Comparison of ENCODE assay signal across 19 mouse cellular contexts in genomic region chr19:44849465-44849864, GRCm38 (mm10).
A peak's percentile ranks its signal among the peaks of the same experiment; 100 is the strongest.
DNase-seq lines count a peak whose midpoint lies in the region; ATAC-seq and TF ChIP-seq lines count a peak whose summit lies in the region.
"Had no signal": no experiment of that assay in that cellular context is flagged by ENCODE, and none has a peak within 500 bp of the region (broad histone marks: within the 10 kb centered on the region; RNA-seq: fewer than 3 reads in every experiment).

No protein-coding gene starts in this region.

- TF ChIP-seq CTCF in intestine, postnatal 0 days (IDR thresholded peaks at IDR 0.05; ENCODE audit: low read depth): no peak

- DNase-seq in heart, embryonic 10.5 days (ENCODE audit: low spot score): peak; percentile 53
- no peak for DNase-seq in heart, postnatal 10 days
- DNase-seq in intestine, embryonic 14.5 days (ENCODE audit: low spot score): peak; percentile 3
- peak; percentile 44 to 62 for DNase-seq in kidney, postnatal 4 days
- no peak for DNase-seq in kidney, postnatal 36 days
- peak; percentile 47 for DNase-seq in retina, postnatal 1 day
- DNase-seq: adrenal gland, postnatal 10 days; cerebellum, adult 11 months; cerebellum, adult 8-10 months; cerebellum, postnatal 14 days; embryo, embryonic 11 days; gastrocnemius, postnatal 36 days; heart, adult 18-20 months; heart, postnatal 36 days had no signal

- H3K4me1 ChIP-seq in heart, embryonic 10.5 days: 0 out of 2 replicates have a peak, but pooled peaks cover 3% of the 10 kb centered on the region
- no peaks in the 10 kb centered on the region for H3K4me1 ChIP-seq in intestine, embryonic 14.5 days (replicated peaks; ENCODE audit: control insufficient read depth, insufficient read depth, low read length)
- H3K4me1 ChIP-seq in intestine, postnatal 0 days (replicated peaks; ENCODE audit: control insufficient read depth, insufficient read depth, low read length): no peaks in the 10 kb centered on the region
- H3K4me1 ChIP-seq: embryonic facial prominence, embryonic 12.5 days; forebrain, embryonic 15.5 days; heart, embryonic 12.5 days had no signal

- peaks cover 42% of the 10 kb centered on the region for H3K27me3 ChIP-seq in heart, embryonic 10.5 days (ENCODE audit: insufficient read depth, poor library complexity, severe bottlenecking)
- H3K27me3 ChIP-seq in intestine, embryonic 14.5 days (replicated peaks; ENCODE audit: control insufficient read depth, insufficient read depth, low read length): no peaks in the 10 kb centered on the region
- H3K27me3 ChIP-seq in intestine, postnatal 0 days (replicated peaks; ENCODE audit: control insufficient read depth, insufficient read depth, low read length): no peaks in the 10 kb centered on the region; the same call in 1 of the 2 replicates
- H3K27me3 ChIP-seq: forebrain, embryonic 15.5 days had no signal

- ATAC-seq in intestine, embryonic 14.5 days (replicated peaks; ENCODE audit: low FRiP score, low TSS enrichment, low read depth): no peak
- no peak for ATAC-seq in intestine, postnatal 0 days
- ATAC-seq: forebrain, embryonic 15.5 days; hindbrain, embryonic 16.5 days had no signal

- no peak overlapping the region for H3K4me3 ChIP-seq in heart, embryonic 10.5 days
- no peak overlapping the region for H3K4me3 ChIP-seq in intestine, embryonic 14.5 days (ENCODE audit: low read depth, low read length)
- no peak overlapping the region for H3K4me3 ChIP-seq in intestine, postnatal 0 days (ENCODE audit: low read depth, low read length)
- H3K4me3 ChIP-seq: embryonic facial prominence, embryonic 12.5 days; forebrain, embryonic 15.5 days; heart, embryonic 12.5 days had no signal

- no peaks in the 10 kb centered on the region for H3K36me3 ChIP-seq in heart, embryonic 10.5 days
- H3K36me3 ChIP-seq in intestine, embryonic 14.5 days (ENCODE audit: control insufficient read depth, insufficient read depth, low read length): no peaks in the 10 kb centered on the region
- no peaks in the 10 kb centered on the region for H3K36me3 ChIP-seq in intestine, postnatal 0 days (ENCODE audit: control insufficient read depth, insufficient read depth)
- H3K36me3 ChIP-seq: embryonic facial prominence, embryonic 12.5 days; forebrain, embryonic 15.5 days; heart, embryonic 12.5 days had no signal

- H3K9ac ChIP-seq in intestine, embryonic 14.5 days (ENCODE audit: low read length): no peak overlapping the region
- H3K9ac ChIP-seq in intestine, postnatal 0 days (ENCODE audit: low read depth, low read length): no peak overlapping the region
- H3K9ac ChIP-seq: embryonic facial prominence, embryonic 12.5 days; forebrain, embryonic 15.5 days; heart, embryonic 12.5 days had no signal

- intact Hi-C loops in heart, postnatal 10 days (cut with DNase I): no loop called here

- H3K27ac ChIP-seq in heart, embryonic 10.5 days: no peak overlapping the region
- no peak overlapping the region for H3K27ac ChIP-seq in intestine, embryonic 14.5 days (ENCODE audit: low read depth)
- H3K27ac ChIP-seq in intestine, postnatal 0 days (ENCODE audit: low read depth, low read length): no peak overlapping the region
- H3K27ac ChIP-seq: embryonic facial prominence, embryonic 12.5 days; forebrain, embryonic 15.5 days had no signal

- no peaks in the 10 kb centered on the region for H3K9me3 ChIP-seq in heart, embryonic 10.5 days
- H3K9me3 ChIP-seq in intestine, embryonic 14.5 days (ENCODE audit: control insufficient read depth, low read length): no peaks in the 10 kb centered on the region
- H3K9me3 ChIP-seq in intestine, postnatal 0 days (ENCODE audit: control insufficient read depth): no peaks in the 10 kb centered on the region
- H3K9me3 ChIP-seq: embryonic facial prominence, embryonic 12.5 days; forebrain, embryonic 15.5 days; heart, embryonic 12.5 days had no signal

- WGBS in heart, embryonic 10.5 days: 70% methylated on average over 12 of the region's 12 CpGs
- WGBS in intestine, embryonic 14.5 days: 84% methylated on average over 12 of the region's 12 CpGs
- 85% methylated on average over 12 of the region's 12 CpGs for WGBS in intestine, postnatal 0 days

- H3K4me2 ChIP-seq in intestine, embryonic 14.5 days (ENCODE audit: low read length): no peak overlapping the region
- no peak overlapping the region for H3K4me2 ChIP-seq in intestine, postnatal 0 days (replicated peaks; ENCODE audit: low read depth)
- H3K4me2 ChIP-seq: embryonic facial prominence, embryonic 12.5 days; forebrain, embryonic 15.5 days; heart, embryonic 12.5 days had no signal

Comparison
In these comparisons a context has a peak if more than half of its experiments do, and no peak if none do; other contexts are left out.
1. DNase-seq: peak in heart, embryonic 10.5 days (single experiment), intestine, embryonic 14.5 days (single experiment), kidney, postnatal 4 days (2 of 2) and retina, postnatal 1 day (single experiment); none in heart, postnatal 10 days (0 of 2) and kidney, postnatal 36 days (0 of 2).